Mouse (Mus musculus): Measurements from ENCODE around the gene Dusp22.

GRCm38 (mm10) chr13:30697880-30698279, 38.1 kb downstream of the Dusp22 start:
- TF ChIP-seq CTCF (IDR thresholded peaks at IDR 0.05; ENCODE audit: extremely low read depth, insufficient read depth, insufficient read length, insufficient replicate concordance) (no peak), POLR2A (IDR thresholded peaks at IDR 0.05; ENCODE audit: low read depth, low read length) (no peak)

All from spleen, adult 2 months (tissue).